8 mouse cellular contexts compared by ENCODE assay signal in the genomic region with DNA sequence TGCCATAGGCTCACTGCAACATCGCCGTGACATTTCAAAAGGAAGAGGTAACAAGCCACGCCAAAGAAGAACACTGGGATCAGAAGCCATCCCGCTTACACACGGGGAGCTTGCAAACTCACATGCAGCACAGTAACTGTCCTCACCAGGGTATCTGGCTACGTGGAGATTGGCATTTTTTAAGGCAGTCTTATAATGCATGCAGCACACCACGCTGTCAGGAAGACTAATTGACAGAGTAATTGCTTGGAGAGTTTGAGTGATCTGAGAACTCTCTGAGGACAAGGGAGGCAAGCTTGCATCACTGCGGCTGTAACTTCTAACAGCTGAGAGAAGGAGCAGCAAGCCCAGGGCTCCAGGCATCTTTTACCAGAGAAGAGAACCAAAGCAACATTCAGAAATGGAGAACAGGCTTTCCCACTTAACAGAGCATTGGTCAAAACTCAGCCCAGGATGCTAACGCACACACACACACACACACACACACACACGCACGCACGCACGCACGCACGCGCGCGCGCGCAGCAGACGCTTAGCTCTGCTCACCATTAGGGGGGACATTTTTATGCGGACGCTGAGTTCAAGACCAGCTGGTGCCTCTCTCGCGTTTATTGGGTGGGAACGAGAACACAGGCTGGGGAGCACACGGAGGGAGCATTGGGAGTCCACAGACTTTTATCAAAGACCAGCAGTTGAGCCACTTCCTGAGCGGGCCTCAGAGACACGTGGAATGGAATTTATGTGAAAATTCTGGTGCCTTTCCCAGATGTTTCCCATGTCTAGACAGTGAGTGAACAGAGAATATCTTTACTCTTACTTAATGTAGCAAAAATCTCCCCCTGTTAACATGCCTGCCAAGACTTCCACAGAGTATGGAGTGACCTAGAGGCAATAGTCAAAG.
A peak's percentile ranks its signal among the peaks of the same experiment; 100 is the strongest.
DNase-seq lines count a peak whose midpoint lies in the region; ATAC-seq lines count a peak whose summit lies in the region.

No protein-coding gene starts in this region.

- 26% methylated on average over 29 of the region's 29 CpGs for WGBS in embryonic facial prominence, embryonic 14.5 days
- 35% methylated on average over 29 of the region's 29 CpGs for WGBS in hindbrain, embryonic 10.5 days
- 41% methylated on average over 29 of the region's 29 CpGs for WGBS in neural tube, embryonic 11.5 days

- H3K9me3 ChIP-seq in embryonic facial prominence, embryonic 14.5 days (ENCODE audit: control insufficient read depth, low read length) = no peaks in the 10 kb centered on the region
- H3K9me3 ChIP-seq in hindbrain, embryonic 10.5 days = no peaks in the 10 kb centered on the region
- no peaks in the 10 kb centered on the region for H3K9me3 ChIP-seq in neural tube, embryonic 11.5 days (ENCODE audit: control insufficient read depth, low read length)

- H3K27ac ChIP-seq in embryonic facial prominence, embryonic 14.5 days (replicated peaks; ENCODE audit: low read depth, low read length) = 0 out of 2 replicates have a peak overlapping the region, but pooled peaks have one; percentile 11
- H3K27ac ChIP-seq in hindbrain, embryonic 10.5 days = 0 out of 2 replicates have a peak overlapping the region, but pooled peaks have one; percentile 23
- H3K27ac ChIP-seq in neural tube, embryonic 11.5 days (ENCODE audit: low read depth, low read length) = no peak overlapping the region

- H3K36me3 ChIP-seq in embryonic facial prominence, embryonic 14.5 days (ENCODE audit: control insufficient read depth, insufficient read depth, low read length) = no peaks in the 10 kb centered on the region
- no peaks in the 10 kb centered on the region for H3K36me3 ChIP-seq in hindbrain, embryonic 10.5 days
- no peaks in the 10 kb centered on the region for H3K36me3 ChIP-seq in neural tube, embryonic 11.5 days (ENCODE audit: control insufficient read depth, insufficient read depth, low read length)

- peak; percentile 28 to 39 for DNase-seq in kidney, postnatal 4 days
- no peak for DNase-seq in kidney, adult 18-20 months
- peak; percentile 64 for DNase-seq in embryonic facial prominence, embryonic 14.5 days (ENCODE audit: low spot score)
- peak; percentile 50 for DNase-seq in hindbrain, embryonic 10.5 days (ENCODE audit: low spot score)
- peak; percentile 41 for DNase-seq in neural tube, embryonic 11.5 days (ENCODE audit: low spot score)
- DNase-seq in gastrocnemius, postnatal 10 days = no peak
- no peak for DNase-seq in natural killer cell, adult 2 months (ENCODE audit: low spot score in 2 of 2)
- no peak for DNase-seq in c-Kit-positive CD71-positive TER-119-positive erythroid progenitor cells, embryonic 14.5 days (ENCODE audit: low spot score)

- H3K9ac ChIP-seq in embryonic facial prominence, embryonic 14.5 days (ENCODE audit: low read depth, low read length) = no peak overlapping the region
- no peak overlapping the region for H3K9ac ChIP-seq in neural tube, embryonic 11.5 days (ENCODE audit: low read length)

- peaks cover 3% of the 10 kb centered on the region; the same call in 1 of the 2 replicates for H3K4me1 ChIP-seq in embryonic facial prominence, embryonic 14.5 days (ENCODE audit: control insufficient read depth, insufficient read depth, low read length)
- peaks cover 11% of the 10 kb centered on the region for H3K4me1 ChIP-seq in hindbrain, embryonic 10.5 days (replicated peaks)
- H3K4me1 ChIP-seq in neural tube, embryonic 11.5 days (ENCODE audit: control insufficient read depth, insufficient read depth, low read length) = no peaks in the 10 kb centered on the region

- peak; percentile 77 for ATAC-seq in embryonic facial prominence, embryonic 14.5 days (ENCODE audit: low read depth)
- no peak for ATAC-seq in neural tube, embryonic 11.5 days (ENCODE audit: insufficient read depth, low FRiP score, low TSS enrichment)

- no peaks in the 10 kb centered on the region for H3K27me3 ChIP-seq in embryonic facial prominence, embryonic 14.5 days (replicated peaks; ENCODE audit: control insufficient read depth, insufficient read depth, low read length)
- H3K27me3 ChIP-seq in hindbrain, embryonic 10.5 days (ENCODE audit: insufficient read depth, poor library complexity, severe bottlenecking) = no peaks in the 10 kb centered on the region
- no peaks in the 10 kb centered on the region for H3K27me3 ChIP-seq in neural tube, embryonic 11.5 days (ENCODE audit: control insufficient read depth, insufficient read depth, low read length)

- H3K4me3 ChIP-seq in embryonic facial prominence, embryonic 14.5 days (ENCODE audit: low read depth, low read length) = peak overlapping the region; percentile 0; the same call in 1 of the 2 replicates
- H3K4me3 ChIP-seq in hindbrain, embryonic 10.5 days = peak overlapping the region; percentile 31
- no peak overlapping the region for H3K4me3 ChIP-seq in neural tube, embryonic 11.5 days (ENCODE audit: low read depth, low read length)

- peak overlapping the region; percentile 33 for H3K4me2 ChIP-seq in embryonic facial prominence, embryonic 14.5 days (ENCODE audit: low read depth, low read length)
- H3K4me2 ChIP-seq in neural tube, embryonic 11.5 days (ENCODE audit: low read depth) = peak overlapping the region; percentile 3

Comparison
In these comparisons a context has a peak if more than half of its experiments do, and no peak if none do; other contexts are left out.
1. DNase-seq: peak in kidney, postnatal 4 days (2 of 2), embryonic facial prominence, embryonic 14.5 days (single experiment), hindbrain, embryonic 10.5 days (single experiment) and neural tube, embryonic 11.5 days (single experiment); none in kidney, adult 18-20 months (single experiment), gastrocnemius, postnatal 10 days (single experiment), natural killer cell, adult 2 months (0 of 2) and c-Kit-positive CD71-positive TER-119-positive erythroid progenitor cells, embryonic 14.5 days (single experiment).